Mouse (Mus musculus) layer of hippocampus, adult 2 months (tissue): ENCODE measurements around the gene Fut2. TPM values are rescaled to one million over a fixed set of nuclear protein-coding genes. Genes with fewer than 3 reads are reported as not detected.

ENCODE experiments used
- DNase-seq, 2 experiments: peaks; one replicate each; pipeline ENCODE4 v3.0.0; 2022; ENCODE audit warnings: low spot score in 2 of 2
- H3K27ac ChIP-seq: fragments of 200-600 bp; 2 replicates; pipeline ENCODE4 v1.8.1; 2022
- H3K4me3 ChIP-seq: fragments of 200-600 bp; 2 replicates; pipeline ENCODE4 v1.8.1; 2022; ENCODE audit warnings: mild to moderate bottlenecking
- CTCF ChIP-seq: fragments of 200-600 bp; conservative IDR thresholded peaks from 2 replicates; pipeline ENCODE4 v1.8.1; 2022; ENCODE audit warnings: antibody characterized with exemption, mild to moderate bottlenecking, moderate library complexity
- total RNA-seq, 2 experiments: library from RNA; stranded (reverse); gene quantifications; 2 replicates each; pipeline ENCODE4 v1.2.3; 2021

Fut2 gene
- total RNA-seq, 2 experiments from 2014 or later = 0.13 to 0.25 TPM

GRCm38 (mm10) chr7:45699523-45700141, 33.4 kb upstream of the Fut2 start, which contains the start of gene Car11:
Car11 (plus strand) TSS chr7:45699843.
- Histone ChIP-seq H3K4me3 (peak within 1 kb of the TSS; percentile 57), H3K27ac (peak within 1 kb of the TSS; percentile 98)
- no peak for DNase-seq
- TF ChIP-seq CTCF = no peak

- no peak overlapping the region for H3K4me3 ChIP-seq
- no peak for TF ChIP-seq CTCF
- no peak for DNase-seq
- H3K27ac ChIP-seq = no peak overlapping the region
Observed at GRCm38 (mm10) chr7:45697894-45698293, 31.7 kb upstream of the Fut2 start.

GRCm38 (mm10) chr7:45695098-45695497, 28.9 kb upstream of the Fut2 start:
- no peak for TF ChIP-seq CTCF
- Histone ChIP-seq H3K27ac (no peak overlapping the region), H3K4me3 (no peak overlapping the region)
- DNase-seq = no peak

- DNase-seq = no peak
- Histone ChIP-seq H3K27ac (no peak within 1 kb of the TSS), H3K4me3 (no peak within 1 kb of the TSS)
- TF ChIP-seq CTCF = no peak
Observed at GRCm38 (mm10) chr7:45693921-45694591, 27.9 kb upstream of the Fut2 start, which contains the start of gene Sec1. Sec1 (minus strand) TSS chr7:45694402.

- no peak overlapping the region for H3K27ac ChIP-seq
- no peak overlapping the region for H3K4me3 ChIP-seq
- no peak for TF ChIP-seq CTCF
- no peak for DNase-seq
Observed at GRCm38 (mm10) chr7:45692364-45692763, 26.2 kb upstream of the Fut2 start.

GRCm38 (mm10) chr7:45689800-45690199, 23.6 kb upstream of the Fut2 start:
- TF ChIP-seq CTCF = no peak
- H3K27ac ChIP-seq = no peak overlapping the region
- H3K4me3 ChIP-seq = no peak overlapping the region
- no peak for DNase-seq

DNA sequence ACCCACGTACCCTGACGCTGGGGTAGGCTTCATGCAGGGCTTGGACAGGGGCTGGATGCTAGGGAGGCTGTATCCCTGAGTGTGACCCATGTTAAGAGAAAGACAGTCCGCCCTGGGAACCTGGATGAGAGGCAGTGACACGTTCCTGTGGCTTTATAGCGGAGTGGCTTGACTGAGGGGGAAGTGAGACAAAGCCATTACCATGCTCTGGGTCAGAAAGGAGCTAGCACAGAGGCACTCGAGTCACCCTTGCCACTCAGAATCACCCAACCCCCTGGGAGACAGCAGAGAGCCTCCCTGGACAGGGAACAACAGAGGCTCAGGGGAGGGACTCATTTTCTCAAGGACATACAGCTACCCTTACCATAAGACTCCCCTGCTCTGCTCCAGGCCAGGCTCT, 22.9 kb upstream of the Fut2 start:
- no peak for DNase-seq
- TF ChIP-seq CTCF = no peak
- no peak overlapping the region for H3K27ac ChIP-seq
- no peak overlapping the region for H3K4me3 ChIP-seq

DNA sequence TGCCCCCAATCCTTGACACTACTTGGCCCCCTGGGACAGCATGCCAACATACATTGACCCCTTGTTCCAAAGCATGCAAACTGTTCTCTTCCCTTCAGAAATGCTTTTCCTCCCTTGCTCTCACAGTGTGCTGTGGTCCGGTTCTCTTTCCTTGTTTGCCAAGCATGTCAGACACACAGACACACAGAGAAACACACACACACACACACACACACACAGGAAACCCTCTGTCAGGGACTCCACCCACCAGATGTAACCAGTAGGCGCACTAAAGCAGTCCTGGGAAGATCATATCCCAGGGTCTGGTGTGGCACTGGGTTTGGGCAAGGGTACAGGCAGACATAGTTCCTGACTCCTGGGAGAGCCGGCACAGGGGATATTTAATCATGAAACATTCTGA, 20.6 kb upstream of the Fut2 start:
- no peak for TF ChIP-seq CTCF
- DNase-seq = no peak
- Histone ChIP-seq H3K27ac (no peak overlapping the region), H3K4me3 (no peak overlapping the region)

DNA sequence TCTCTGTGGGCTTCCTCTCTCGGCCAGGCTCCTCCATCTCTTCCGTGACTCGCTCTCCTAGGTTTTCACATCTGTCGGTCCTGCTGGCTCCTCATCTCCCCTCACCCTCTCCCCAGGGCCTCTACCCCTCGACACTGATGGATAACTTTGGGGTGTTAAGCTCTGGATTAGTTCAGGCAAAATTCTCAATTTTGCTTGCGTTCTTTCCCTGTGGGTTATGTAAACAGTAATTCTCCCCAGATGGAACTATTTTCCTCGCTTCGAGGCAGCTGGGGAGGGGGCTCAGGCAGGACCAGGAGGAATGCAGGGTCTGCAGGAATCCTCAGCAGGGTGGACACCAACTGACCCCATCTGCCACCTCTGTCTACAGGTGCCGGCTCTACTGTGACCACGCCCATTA, 19.6 kb upstream of the Fut2 start:
- no peak for DNase-seq
- H3K27ac ChIP-seq = peak overlapping the region; percentile 46; the same call in 1 of the 2 replicates
- no peak overlapping the region for H3K4me3 ChIP-seq
- no peak for TF ChIP-seq CTCF

DNA sequence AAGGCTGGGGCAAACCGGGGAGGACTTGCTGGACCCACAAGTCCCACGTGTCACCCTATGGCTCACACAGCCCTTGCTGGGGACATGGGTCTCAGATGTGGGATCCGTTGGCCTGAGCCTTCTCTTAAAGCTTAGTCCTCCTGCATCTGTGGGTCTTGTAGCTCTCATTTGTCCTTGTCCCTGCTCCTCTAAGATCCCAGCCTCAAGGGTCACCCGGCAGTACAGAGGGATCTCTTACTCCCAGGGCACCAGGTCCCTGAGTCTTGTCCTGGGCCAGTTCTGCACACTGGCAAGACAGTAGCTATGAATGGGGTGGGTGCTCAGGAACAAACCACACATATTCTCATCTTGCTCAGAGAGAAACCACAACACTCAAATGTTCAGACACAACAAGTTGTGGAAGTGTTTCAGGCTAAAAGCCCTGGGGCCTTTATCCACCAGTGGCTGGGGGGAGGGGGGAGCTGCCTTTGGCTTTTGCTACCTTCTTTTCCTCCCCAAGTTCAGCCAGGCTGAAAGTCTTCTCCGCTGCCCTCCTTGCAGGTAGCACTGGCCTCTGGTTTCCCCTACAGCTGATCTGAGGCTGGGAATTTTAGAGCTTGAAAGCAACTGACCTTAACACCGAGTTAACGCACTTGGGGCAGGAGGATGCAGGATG, 17.3 kb upstream of the Fut2 start, which contains the start of gene Ntn5:
Ntn5 (plus strand) TSS at position 627 of the 655 bp plus-strand sequence.
- Histone ChIP-seq H3K4me3 (peak within 1 kb of the TSS; percentile 1; the same call in 1 of the 2 replicates), H3K27ac (peak within 1 kb of the TSS; percentile 84)
- no peak for TF ChIP-seq CTCF
- no peak for DNase-seq

GRCm38 (mm10) chr7:45682144-45683126, 16.2 kb upstream of the Fut2 start:
- peak overlapping the region; percentile 84 for H3K27ac ChIP-seq
- peak overlapping the region; percentile 29; the same call in 1 of the 2 replicates for H3K4me3 ChIP-seq
- DNase-seq = peak; percentile 86 to 90
- TF ChIP-seq CTCF = peak; percentile 98; the same call in 1 of the 2 replicates

- Histone ChIP-seq H3K27ac (peak overlapping the region; percentile 73; the same call in 1 of the 2 replicates), H3K4me3 (no peak overlapping the region)
- no peak for TF ChIP-seq CTCF
Observed at GRCm38 (mm10) chr7:45681046-45681736, 15.0 kb upstream of the Fut2 start.

More at GRCm38 (mm10) chr7:45681046-45681736, 15.0 kb upstream of the Fut2 start:
- no peak for DNase-seq
